Mouse (Mus musculus) cortical plate, adult 2 months (tissue): ENCODE data around the gene Ext2.

Experiments
- CTCF ChIP-seq: fragments of 200-500 bp; IDR thresholded peaks from 2 replicates; pipeline ENCODE4 v1.5.1; 2011; ENCODE audit warnings: mild to moderate bottlenecking, control low read depth, low read length; ENCODE audit not compliant: insufficient read depth; ENCODE audit errors: extremely low read depth
- POLR2A ChIP-seq: fragments of 200-500 bp; IDR thresholded peaks from 2 replicates; pipeline ENCODE4 v1.6.1; 2011; ENCODE audit warnings: mild to moderate bottlenecking, low read length, control low read depth; ENCODE audit not compliant: insufficient read depth; ENCODE audit errors: extremely low read depth

GRCm38 (mm10) chr2:93739044-93739569, 83.3 kb downstream of the Ext2 start:
- TF ChIP-seq CTCF = no peak
- no peak for TF ChIP-seq POLR2A
